Mouse (Mus musculus) thymus, adult 2 months (tissue): ENCODE data around the gene Hip1r. TPM values are rescaled to one million over a fixed set of nuclear protein-coding genes. Genes with fewer than 3 reads are reported as not detected.
A peak's percentile ranks its signal among the peaks of the same experiment; 100 is the strongest.

Experiments used
- DNase-seq: peaks from one replicate; pipeline ENCODE4 v3.0.0; 2021
- H3K27ac ChIP-seq: fragments of 200-500 bp; 2 replicates; pipeline ENCODE4 v1.5.1; 2012; ENCODE audit warnings: low read length, control low read depth; ENCODE audit not compliant: control insufficient read depth, insufficient read depth
- H3K27me3 ChIP-seq: fragments of 200-500 bp; 2 replicates; pipeline ENCODE4 v1.6.1; 2012; ENCODE audit warnings: mild to moderate bottlenecking, low read length, moderate library complexity, mixed read lengths; ENCODE audit not compliant: control insufficient read depth, insufficient read depth
- H3K36me3 ChIP-seq: fragments of 200-500 bp; 2 replicates; pipeline ENCODE4 v1.6.1; 2012; ENCODE audit warnings: mild to moderate bottlenecking, low read length, moderate library complexity; ENCODE audit not compliant: control insufficient read depth, insufficient read depth
- H3K4me1 ChIP-seq: fragments of 200-500 bp; replicated peaks from 2 replicates; pipeline ENCODE4 v1.6.1; 2012; ENCODE audit warnings: low read length; ENCODE audit not compliant: control insufficient read depth, insufficient read depth
- H3K4me3 ChIP-seq: fragments of 200-500 bp; 2 replicates; pipeline ENCODE4 v1.5.1; 2012; ENCODE audit warnings: mild to moderate bottlenecking, low read length, control low read depth, moderate library complexity; ENCODE audit not compliant: control insufficient read depth, insufficient read depth
- CTCF ChIP-seq: fragments of 200-500 bp; IDR thresholded peaks from 2 replicates; pipeline ENCODE4 v1.5.1; 2012; ENCODE audit warnings: mild to moderate bottlenecking, control low read depth, low read length, moderate library complexity, borderline replicate concordance; ENCODE audit not compliant: control insufficient read depth, poor library complexity, insufficient read depth; ENCODE audit errors: extremely low read depth
- POLR2A ChIP-seq: fragments of 200-500 bp; IDR thresholded peaks from 2 replicates; pipeline ENCODE4 v1.6.1; 2012; ENCODE audit warnings: mild to moderate bottlenecking, low read length, control low read depth, moderate library complexity; ENCODE audit not compliant: control insufficient read depth, poor library complexity, insufficient read depth; ENCODE audit errors: extremely low read depth
- WGBS: fragments of 180-500 bp; shearing (Covaris S2); methylation state at CpG from one replicate; pipeline ENCODE4 v1.1.7; 2018; 5-methylcytosine and 5-hydroxymethylcytosine counted together
- polyA plus RNA-seq: library from polyadenylated mRNA; depleted of rRNA; stranded (reverse); fragments of >200 nt; gene quantifications from 2 replicates; pipeline ENCODE4 v1.2.3, GENCODE M21; 2012

The Hip1r gene
- polyA plus RNA-seq, 1 experiment, result 13.8 TPM

DNA sequence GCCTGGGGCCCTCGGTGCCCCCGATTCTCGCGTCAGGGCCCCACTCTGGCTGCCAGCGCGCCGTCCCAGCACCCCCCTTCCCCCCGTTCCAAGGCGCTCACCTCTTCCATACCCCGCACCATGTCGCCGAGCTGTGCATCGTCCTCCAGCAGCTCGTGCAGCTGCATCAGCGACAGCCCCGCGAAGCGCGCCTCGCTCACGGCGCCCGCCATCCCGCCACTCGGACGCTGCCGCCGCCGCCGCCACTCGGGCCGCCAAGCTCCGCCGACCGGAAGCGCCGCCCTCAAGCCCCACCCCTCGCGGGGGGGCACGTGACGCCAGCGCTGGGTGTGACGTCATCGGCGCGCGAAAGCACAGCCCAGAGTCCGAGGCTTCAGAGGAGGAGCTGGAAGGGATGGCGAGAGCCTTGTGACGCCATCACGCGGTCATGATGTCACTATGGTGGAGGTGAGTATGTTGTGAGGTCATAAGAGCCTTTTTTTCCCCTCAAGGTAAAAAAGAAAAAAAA is 58.6 kb downstream of the Hip1r start, which contains the start of gene Vps37b:
Gene Vps37b, minus strand, starts transcription at position 270 of the 508 bp plus-strand sequence.
- peak within 1 kb of the TSS; percentile 26; the same call in 1 of the 2 replicates for H3K27ac ChIP-seq
- peak within 1 kb of the TSS; percentile 79 for H3K4me3 ChIP-seq
- TF ChIP-seq POLR2A, result peak; percentile 92
- TF ChIP-seq CTCF, result no peak
- H3K27me3 ChIP-seq, result no peaks in the 10 kb centered on the region
- under 1% methylated on average over 52 of the region's 52 CpGs for WGBS
- DNase-seq, result peak; percentile 89
- H3K4me1 ChIP-seq, result peaks cover 72% of the 10 kb centered on the region
- no peaks in the 10 kb centered on the region for H3K36me3 ChIP-seq

DNA sequence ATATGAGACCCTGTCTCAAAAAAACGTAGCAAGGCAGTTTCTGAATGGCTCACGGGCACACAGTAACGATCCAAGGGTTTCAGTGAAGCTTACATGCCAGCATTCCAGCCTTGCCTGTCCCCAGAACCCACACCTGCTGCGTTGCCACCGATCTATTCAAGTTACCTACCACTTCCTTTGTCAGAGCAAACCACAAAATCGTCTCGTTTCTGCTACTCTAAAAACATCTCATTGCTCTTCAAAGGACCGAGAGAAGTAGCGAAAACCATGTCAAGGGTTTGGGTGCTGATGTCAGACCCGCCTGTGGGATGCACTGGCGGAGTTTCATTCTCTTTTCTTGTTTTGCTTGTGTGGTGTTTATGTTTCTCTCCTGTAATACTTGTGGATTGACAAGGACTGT is 61.0 kb downstream of the Hip1r start:
- no peak for TF ChIP-seq POLR2A
- TF ChIP-seq CTCF, result no peak
- peak; percentile 79 for DNase-seq
- Histone ChIP-seq H3K4me1 (peaks cover 54% of the 10 kb centered on the region), H3K36me3 (no peaks in the 10 kb centered on the region), H3K4me3 (no peak overlapping the region; the same call in 1 of the 2 replicates), H3K27ac (peak overlapping the region; percentile 87), H3K27me3 (no peaks in the 10 kb centered on the region)
- WGBS, result 6% methylated on average over 11 of the region's 11 CpGs

DNA sequence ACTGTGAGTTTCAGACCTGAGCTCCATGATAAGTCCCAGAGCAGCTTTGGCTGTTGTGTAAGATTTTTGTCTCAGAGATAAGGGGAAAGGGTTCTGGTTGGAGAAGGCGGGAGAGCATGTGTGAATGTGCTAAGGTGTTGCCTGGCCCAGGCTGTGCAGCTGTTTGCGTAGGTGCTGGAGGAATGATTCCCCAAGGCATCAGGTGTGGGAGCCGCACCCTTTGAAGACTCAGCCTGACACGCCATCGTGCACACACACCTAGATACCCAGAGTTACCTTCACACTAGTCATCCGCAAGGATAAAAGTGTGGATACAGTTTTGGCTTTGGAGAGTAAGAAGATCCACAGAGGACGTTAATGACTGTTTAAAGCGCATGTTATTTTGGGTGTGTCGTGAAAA is 62.0 kb downstream of the Hip1r start:
- DNase-seq, result no peak
- Histone ChIP-seq H3K27me3 (no peaks in the 10 kb centered on the region), H3K4me1 (peaks cover 46% of the 10 kb centered on the region), H3K36me3 (no peaks in the 10 kb centered on the region), H3K4me3 (no peak overlapping the region), H3K27ac (peak overlapping the region; percentile 87)
- WGBS, result 57% methylated on average over 9 of the region's 9 CpGs
- TF ChIP-seq CTCF, result no peak
- TF ChIP-seq POLR2A, result no peak

DNA sequence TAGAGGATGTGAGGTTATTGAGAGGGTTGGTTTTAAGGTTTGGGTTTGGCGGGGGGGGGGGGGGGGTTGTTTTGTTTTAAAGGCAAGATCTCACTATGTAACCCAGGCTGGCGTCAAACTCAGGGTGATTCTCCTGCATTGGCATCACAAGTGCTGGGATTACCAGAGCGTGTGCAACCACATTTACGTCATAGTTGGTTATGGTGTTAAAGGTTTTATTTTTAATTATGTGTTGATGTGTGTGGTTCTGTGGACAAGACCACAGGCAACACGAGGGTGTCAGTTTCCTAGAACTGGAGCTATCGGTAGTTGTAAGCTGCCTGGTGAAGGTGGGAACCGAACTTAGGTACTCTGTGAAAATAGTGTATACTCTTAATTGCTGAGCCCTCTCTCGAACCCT is 62.4 kb downstream of the Hip1r start:
- no peak overlapping the region for H3K4me3 ChIP-seq
- no peaks in the 10 kb centered on the region for H3K27me3 ChIP-seq
- no peak overlapping the region for H3K27ac ChIP-seq
- TF ChIP-seq CTCF, result no peak
- TF ChIP-seq POLR2A, result no peak
- H3K36me3 ChIP-seq, result no peaks in the 10 kb centered on the region
- DNase-seq, result no peak
- H3K4me1 ChIP-seq, result peaks cover 43% of the 10 kb centered on the region
- WGBS, result 31% methylated on average over 8 of the region's 8 CpGs

DNA sequence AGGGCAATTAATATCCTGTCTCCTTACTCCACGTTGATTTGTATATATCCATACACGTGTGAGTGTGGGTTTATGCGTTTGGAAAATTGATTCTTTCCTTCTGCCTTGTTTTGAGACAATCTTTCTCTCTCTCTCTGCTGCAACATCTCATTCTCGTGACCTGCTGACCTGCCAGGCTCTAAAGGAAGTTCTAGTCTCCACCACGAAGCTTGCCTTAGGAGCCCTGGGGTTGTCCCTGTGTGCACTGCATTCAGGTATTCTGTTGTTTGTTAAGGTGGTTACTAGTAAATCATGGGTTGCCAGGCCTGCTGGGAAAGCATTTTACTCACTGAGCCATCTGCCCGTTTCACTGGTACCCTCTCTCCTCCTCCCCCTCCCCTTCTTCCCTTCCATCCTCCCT is 62.9 kb downstream of the Hip1r start:
- TF ChIP-seq POLR2A (no peak), CTCF (no peak)
- no peaks in the 10 kb centered on the region for H3K36me3 ChIP-seq
- no peak overlapping the region for H3K4me3 ChIP-seq
- H3K27me3 ChIP-seq, result no peaks in the 10 kb centered on the region
- H3K4me1 ChIP-seq, result peaks cover 37% of the 10 kb centered on the region
- no peak for DNase-seq
- H3K27ac ChIP-seq, result no peak overlapping the region
- 50% methylated on average over 6 of the region's 6 CpGs for WGBS

DNA sequence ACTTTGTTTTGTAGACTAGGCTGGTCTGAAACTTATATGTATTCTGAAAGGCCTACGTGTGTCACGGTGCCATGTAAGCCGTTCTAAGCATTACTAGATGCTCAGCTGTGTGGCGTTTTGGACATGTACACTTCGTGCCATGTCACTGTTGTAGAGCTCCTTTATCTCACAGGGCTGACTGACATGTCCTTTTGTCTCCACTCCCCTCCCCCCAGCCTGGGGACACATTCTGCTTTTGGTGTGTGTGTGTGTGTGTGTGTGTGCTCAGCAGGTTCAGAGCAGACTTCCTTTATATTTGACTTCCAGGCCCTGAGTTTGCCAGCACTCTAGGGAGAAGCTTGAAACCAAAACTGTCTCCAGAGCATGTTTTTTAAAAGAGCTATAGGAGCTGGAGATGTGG is 63.4 kb downstream of the Hip1r start:
- Histone ChIP-seq H3K27me3 (no peaks in the 10 kb centered on the region), H3K36me3 (no peaks in the 10 kb centered on the region), H3K4me3 (no peak overlapping the region), H3K4me1 (peaks cover 36% of the 10 kb centered on the region), H3K27ac (no peak overlapping the region)
- TF ChIP-seq CTCF, result no peak
- TF ChIP-seq POLR2A, result no peak
- peak; percentile 82 for DNase-seq
- WGBS, result 64% methylated on average over 5 of the region's 5 CpGs

DNA sequence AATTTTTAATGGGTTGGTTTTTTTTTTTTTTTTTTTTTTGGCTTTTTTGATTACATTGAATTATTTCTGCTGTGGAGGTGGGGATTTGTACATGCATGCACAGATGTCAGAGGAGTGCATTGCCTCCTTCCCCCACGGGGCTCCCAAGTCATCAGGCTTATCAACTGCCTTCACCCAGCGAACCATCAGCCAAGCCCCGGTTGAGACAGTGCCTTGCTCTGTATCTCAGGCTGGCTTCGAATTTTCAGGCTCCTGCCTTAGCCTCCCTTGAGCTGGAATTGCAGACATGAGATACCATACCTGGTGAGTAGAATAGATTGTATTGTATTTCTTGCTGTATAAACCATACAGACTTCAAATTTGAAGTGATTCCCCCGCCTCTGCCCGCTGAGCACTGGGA is 66.2 kb downstream of the Hip1r start:
- TF ChIP-seq CTCF (no peak), POLR2A (no peak)
- H3K36me3 ChIP-seq, result no peaks in the 10 kb centered on the region
- no peaks in the 10 kb centered on the region for H3K27me3 ChIP-seq
- peaks cover 20% of the 10 kb centered on the region for H3K4me1 ChIP-seq
- H3K4me3 ChIP-seq, result no peak overlapping the region
- DNase-seq, result no peak
- no peak overlapping the region for H3K27ac ChIP-seq
- WGBS, result 95% methylated on average over 6 of the region's 6 CpGs
